Mouse (Mus musculus) heart, embryonic 15.5 days (tissue): ENCODE data around the gene Tspyl3. TPM values are rescaled to one million over a fixed set of nuclear protein-coding genes. Genes with fewer than 3 reads are reported as not detected.
A peak's percentile ranks its signal among the peaks of the same experiment; 100 is the strongest.

Experiments
- ATAC-seq: fragments of 200-750 bp; cut with Nextera tagmentation; replicated peaks from 2 replicates; pipeline ENCODE4 v1.8.0; 2017; ENCODE audit warnings: low read depth, moderate TSS enrichment; ENCODE audit not compliant: insufficient number of reproducible peaks, insufficient read depth, low FRiP score
- H3K27ac ChIP-seq: fragments of 300-500 bp; sonication (generic); 2 replicates; pipeline ENCODE4 v1.5.1; 2015; ENCODE audit warnings: mild to moderate bottlenecking, inconsistent platforms
- H3K27me3 ChIP-seq: fragments of 300-500 bp; sonication (generic); 2 replicates; pipeline ENCODE4 v1.6.1; 2015; ENCODE audit warnings: inconsistent platforms
- H3K36me3 ChIP-seq: fragments of 300-500 bp; sonication (generic); 2 replicates; pipeline ENCODE4 v1.6.1; 2015; ENCODE audit warnings: mild to moderate bottlenecking, inconsistent platforms
- H3K4me1 ChIP-seq: fragments of 300-500 bp; sonication (generic); replicated peaks from 2 replicates; pipeline ENCODE4 v1.6.1; 2015; ENCODE audit warnings: inconsistent platforms
- H3K4me2 ChIP-seq: fragments of 300-500 bp; sonication (generic); 2 replicates; pipeline ENCODE4 v1.6.1; 2015; ENCODE audit warnings: inconsistent platforms, mild to moderate bottlenecking, moderate library complexity
- H3K4me3 ChIP-seq: fragments of 300-500 bp; sonication (generic); 2 replicates; pipeline ENCODE4 v1.5.1; 2015; ENCODE audit warnings: mild to moderate bottlenecking, inconsistent platforms
- H3K9ac ChIP-seq: fragments of 300-500 bp; sonication (generic); 2 replicates; pipeline ENCODE4 v1.6.1; 2015; ENCODE audit warnings: mild to moderate bottlenecking, inconsistent platforms
- H3K9me3 ChIP-seq: fragments of 300-500 bp; sonication (generic); replicated peaks from 2 replicates; pipeline ENCODE4 v1.6.1; 2016; ENCODE audit warnings: inconsistent platforms
- WGBS: fragments of 180-500 bp; shearing (Covaris S2); methylation state at CpG from one replicate; pipeline ENCODE4 v1.1.7; 2015; ENCODE audit warnings: mixed read lengths; 5-methylcytosine and 5-hydroxymethylcytosine counted together
- polyA plus RNA-seq: library from polyadenylated mRNA; unstranded; fragments of >200 nt; fragmentation: Nextera tagmentation; extraction: Ambion mirVana; gene quantifications from 2 replicates; pipeline ENCODE4 v1.2.1, GENCODE M21; 2015

The Tspyl3 gene
- polyA plus RNA-seq, 1 experiment from 2014 or later = 4.3 TPM

DNA sequence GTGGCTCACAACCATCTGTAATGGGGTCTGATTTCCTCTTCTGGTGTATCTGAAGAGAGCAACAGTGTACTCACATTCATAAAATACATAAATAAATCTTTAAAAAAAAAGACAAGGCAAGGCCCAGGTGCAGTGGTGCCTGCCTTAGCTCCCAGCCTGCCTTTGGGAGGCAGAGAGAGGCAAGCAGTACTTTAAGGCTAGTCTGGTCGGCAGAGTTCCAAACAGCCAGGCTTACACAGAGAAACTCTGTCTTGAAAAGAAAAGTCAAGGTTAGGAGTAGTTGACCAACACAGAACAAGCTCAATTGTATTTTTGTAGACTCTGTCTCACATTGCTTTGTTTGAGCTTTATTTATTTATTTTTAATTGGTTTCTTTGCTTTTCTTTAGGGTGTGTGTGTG is 22.5 kb downstream of the Tspyl3 start:
- Histone ChIP-seq H3K9ac (no peak overlapping the region), H3K36me3 (peaks cover 69% of the 10 kb centered on the region), H3K4me2 (no peak overlapping the region), H3K27ac (no peak overlapping the region), H3K9me3 (no peaks in the 10 kb centered on the region), H3K4me1 (peaks cover 8% of the 10 kb centered on the region), H3K27me3 (no peaks in the 10 kb centered on the region), H3K4me3 (no peak overlapping the region)
- no peak for ATAC-seq
- 82% methylated on average over 1 of the region's 1 CpGs for WGBS

DNA sequence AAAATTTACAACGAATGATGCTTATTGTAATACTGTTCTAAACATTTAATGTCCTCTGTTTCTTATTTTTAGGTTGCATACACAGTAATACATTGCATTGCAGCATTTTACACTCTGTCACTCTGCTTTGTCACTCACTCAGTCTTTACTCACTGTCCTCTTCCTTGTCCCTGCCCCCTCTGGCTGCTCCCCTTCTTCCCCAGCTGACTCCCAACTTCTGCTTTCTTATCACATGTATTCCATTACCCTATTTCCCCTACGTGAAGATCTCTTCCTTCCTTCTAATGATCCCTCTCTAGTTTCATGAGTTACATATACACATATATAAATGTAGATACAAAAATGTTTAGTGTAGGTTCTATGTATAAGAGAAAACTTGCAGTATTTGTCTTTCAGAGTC is 26.1 kb downstream of the Tspyl3 start:
- H3K36me3 ChIP-seq = peaks cover 70% of the 10 kb centered on the region
- WGBS = 75% methylated on average over 2 of the region's 2 CpGs

DNA sequence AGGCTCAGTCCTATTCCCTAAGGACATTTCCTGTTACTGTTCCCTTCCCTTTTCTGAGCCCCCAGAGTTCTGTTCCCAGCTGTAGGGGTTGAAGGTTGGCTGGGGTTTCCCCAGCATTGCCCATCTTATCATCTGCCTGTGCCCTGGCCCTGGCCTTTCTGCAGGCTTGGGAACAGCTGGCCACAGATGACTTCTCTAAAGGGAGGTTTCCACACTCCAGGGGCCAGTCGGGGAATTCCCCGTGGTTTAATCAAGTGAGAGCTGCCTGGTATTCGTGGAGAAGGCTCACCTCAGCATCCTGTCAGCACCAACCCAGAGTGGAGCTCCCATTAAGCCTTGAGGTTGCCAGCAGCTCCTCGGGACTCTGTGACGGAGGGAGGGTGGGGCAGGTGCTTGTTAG is 26.8 kb downstream of the Tspyl3 start:
- Histone ChIP-seq H3K4me2 (no peak overlapping the region), H3K4me1 (peaks cover 8% of the 10 kb centered on the region), H3K27me3 (no peaks in the 10 kb centered on the region), H3K9me3 (no peaks in the 10 kb centered on the region), H3K36me3 (peaks cover 73% of the 10 kb centered on the region), H3K27ac (no peak overlapping the region), H3K4me3 (no peak overlapping the region), H3K9ac (no peak overlapping the region)
- peak; percentile 50; the same call in 1 of the 2 replicates for ATAC-seq
- 29% methylated on average over 5 of the region's 5 CpGs for WGBS

More for the DNA sequence above, 26.1 kb downstream of the Tspyl3 start:
- Histone ChIP-seq H3K27me3 (no peaks in the 10 kb centered on the region), H3K4me3 (no peak overlapping the region), H3K27ac (no peak overlapping the region), H3K4me1 (peaks cover 8% of the 10 kb centered on the region), H3K9ac (no peak overlapping the region), H3K9me3 (no peaks in the 10 kb centered on the region), H3K4me2 (no peak overlapping the region)
- ATAC-seq = no peak

DNA sequence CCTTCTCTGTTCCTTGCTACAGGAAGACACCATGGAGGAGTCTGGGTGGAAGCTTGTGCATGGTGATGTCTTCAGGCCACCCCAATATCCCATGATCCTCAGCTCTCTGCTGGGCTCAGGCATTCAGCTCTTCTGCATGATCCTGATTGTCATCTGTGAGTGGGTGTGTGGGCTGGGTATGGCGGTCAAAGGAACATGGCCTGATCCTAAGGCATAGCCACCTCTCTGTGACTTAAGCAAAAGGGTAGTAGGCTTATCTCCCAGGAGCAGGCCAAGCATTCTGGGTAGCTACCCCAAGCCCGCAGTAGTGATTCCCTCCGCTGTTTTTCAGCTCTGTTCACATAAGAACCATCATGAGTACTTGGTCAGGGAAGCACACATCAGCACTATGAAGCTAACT is 31.0 kb downstream of the Tspyl3 start:
- no peak for ATAC-seq
- Histone ChIP-seq H3K27ac (no peak overlapping the region), H3K4me1 (peaks cover 8% of the 10 kb centered on the region), H3K4me2 (no peak overlapping the region), H3K9me3 (no peaks in the 10 kb centered on the region), H3K36me3 (peaks cover 81% of the 10 kb centered on the region), H3K4me3 (no peak overlapping the region), H3K27me3 (no peaks in the 10 kb centered on the region), H3K9ac (no peak overlapping the region)
- WGBS = 91% methylated on average over 3 of the region's 3 CpGs

DNA sequence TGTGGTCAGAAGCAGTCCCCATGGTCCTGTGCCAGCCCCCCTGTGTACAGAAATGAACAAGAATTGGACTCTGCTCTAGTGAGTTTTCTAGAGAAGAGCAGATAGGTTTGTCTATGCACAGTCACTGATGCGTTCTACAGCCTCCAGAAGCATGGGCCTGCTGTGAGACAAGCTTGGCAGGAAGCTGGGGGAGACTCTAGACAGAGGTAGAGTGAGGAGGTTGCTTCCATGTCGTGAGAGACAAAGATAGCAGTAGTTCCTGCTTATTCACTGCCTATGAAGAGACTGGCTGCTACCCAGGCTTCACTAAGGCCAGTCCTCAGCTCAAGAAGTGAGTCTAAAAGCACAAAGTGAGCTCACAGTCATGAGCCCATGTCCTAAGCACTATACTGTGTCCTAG is 34.0 kb downstream of the Tspyl3 start:
- WGBS = 69% methylated on average over 2 of the region's 2 CpGs
- Histone ChIP-seq H3K4me2 (no peak overlapping the region), H3K4me1 (peaks cover 6% of the 10 kb centered on the region), H3K27ac (no peak overlapping the region), H3K27me3 (no peaks in the 10 kb centered on the region), H3K36me3 (peaks cover 85% of the 10 kb centered on the region), H3K4me3 (no peak overlapping the region), H3K9me3 (no peaks in the 10 kb centered on the region), H3K9ac (no peak overlapping the region)
- no peak for ATAC-seq

DNA sequence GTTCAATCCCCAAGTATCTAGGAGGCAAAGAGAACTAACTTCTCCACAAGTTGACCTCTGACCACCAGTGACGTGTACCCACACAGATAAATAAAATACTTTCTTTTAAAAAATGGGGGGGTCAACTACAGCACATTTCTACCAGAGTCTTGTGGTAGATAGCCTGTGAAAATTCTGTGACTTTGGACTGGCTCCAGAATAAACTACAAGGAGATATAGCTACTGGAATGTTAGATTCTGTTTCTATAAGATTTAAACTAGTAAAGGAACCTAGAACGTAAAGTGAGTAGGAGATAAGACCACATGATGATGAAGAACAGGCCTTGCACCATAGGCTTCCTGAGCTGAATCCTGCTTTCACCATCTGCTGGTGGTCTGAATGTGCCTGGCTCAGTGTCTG is 37.4 kb downstream of the Tspyl3 start:
- 56% methylated on average over 2 of the region's 2 CpGs for WGBS
- Histone ChIP-seq H3K27ac (no peak overlapping the region), H3K4me1 (peaks cover 15% of the 10 kb centered on the region), H3K36me3 (peaks cover 82% of the 10 kb centered on the region), H3K4me2 (no peak overlapping the region), H3K27me3 (no peaks in the 10 kb centered on the region), H3K9me3 (no peaks in the 10 kb centered on the region), H3K4me3 (no peak overlapping the region), H3K9ac (no peak overlapping the region)
- no peak for ATAC-seq

DNA sequence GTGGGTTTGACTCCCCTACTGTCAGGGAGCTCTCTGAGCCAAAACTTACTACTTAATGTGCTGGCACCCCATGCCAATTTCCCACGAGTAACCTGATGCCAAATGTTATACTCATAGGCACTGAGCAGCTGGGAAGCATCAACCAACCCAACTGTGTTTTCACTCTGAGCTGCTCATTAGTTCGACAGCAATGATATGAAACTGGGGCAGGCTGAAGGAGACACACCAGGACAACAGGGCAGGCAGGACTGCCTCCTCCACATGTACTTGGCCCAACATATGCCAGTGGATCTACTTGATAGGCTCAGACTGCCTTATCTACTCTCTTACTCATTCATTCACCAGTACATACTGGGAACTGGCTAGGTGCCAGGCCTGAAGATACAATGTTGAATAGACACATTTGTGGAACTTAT is 39.1 kb downstream of the Tspyl3 start:
- Histone ChIP-seq H3K27ac (no peak overlapping the region), H3K36me3 (peaks cover 79% of the 10 kb centered on the region), H3K4me3 (no peak overlapping the region), H3K9ac (no peak overlapping the region), H3K27me3 (no peaks in the 10 kb centered on the region), H3K4me1 (peaks cover 15% of the 10 kb centered on the region), H3K4me2 (no peak overlapping the region), H3K9me3 (no peaks in the 10 kb centered on the region)
- 27% methylated on average over 2 of the region's 2 CpGs for WGBS
- ATAC-seq = peak; percentile 50

DNA sequence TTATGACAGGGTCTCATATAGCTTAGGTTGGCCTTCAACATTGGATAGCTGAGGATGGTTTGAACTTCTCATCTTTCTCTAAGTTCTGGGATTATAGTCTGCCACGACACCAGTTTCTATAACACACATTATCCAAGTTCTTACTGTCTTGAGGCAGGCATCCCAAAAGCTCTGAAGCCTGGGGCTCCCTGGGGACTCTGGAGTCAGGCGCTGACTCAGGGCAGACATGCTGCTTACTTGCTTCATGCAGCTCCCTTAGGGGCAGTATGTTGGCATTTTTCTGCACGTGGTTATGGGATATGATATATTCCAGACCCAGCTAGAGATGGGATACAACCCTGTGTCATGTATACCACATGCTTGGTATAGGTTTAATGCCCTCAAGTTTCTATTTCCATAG is 45.3 kb downstream of the Tspyl3 start:
- Histone ChIP-seq H3K9me3 (no peaks in the 10 kb centered on the region), H3K4me1 (no peaks in the 10 kb centered on the region), H3K9ac (no peak overlapping the region), H3K4me3 (no peak overlapping the region), H3K36me3 (peaks cover 38% of the 10 kb centered on the region), H3K27me3 (no peaks in the 10 kb centered on the region), H3K27ac (no peak overlapping the region), H3K4me2 (no peak overlapping the region)
- 82% methylated on average over 3 of the region's 3 CpGs for WGBS
- ATAC-seq = no peak

DNA sequence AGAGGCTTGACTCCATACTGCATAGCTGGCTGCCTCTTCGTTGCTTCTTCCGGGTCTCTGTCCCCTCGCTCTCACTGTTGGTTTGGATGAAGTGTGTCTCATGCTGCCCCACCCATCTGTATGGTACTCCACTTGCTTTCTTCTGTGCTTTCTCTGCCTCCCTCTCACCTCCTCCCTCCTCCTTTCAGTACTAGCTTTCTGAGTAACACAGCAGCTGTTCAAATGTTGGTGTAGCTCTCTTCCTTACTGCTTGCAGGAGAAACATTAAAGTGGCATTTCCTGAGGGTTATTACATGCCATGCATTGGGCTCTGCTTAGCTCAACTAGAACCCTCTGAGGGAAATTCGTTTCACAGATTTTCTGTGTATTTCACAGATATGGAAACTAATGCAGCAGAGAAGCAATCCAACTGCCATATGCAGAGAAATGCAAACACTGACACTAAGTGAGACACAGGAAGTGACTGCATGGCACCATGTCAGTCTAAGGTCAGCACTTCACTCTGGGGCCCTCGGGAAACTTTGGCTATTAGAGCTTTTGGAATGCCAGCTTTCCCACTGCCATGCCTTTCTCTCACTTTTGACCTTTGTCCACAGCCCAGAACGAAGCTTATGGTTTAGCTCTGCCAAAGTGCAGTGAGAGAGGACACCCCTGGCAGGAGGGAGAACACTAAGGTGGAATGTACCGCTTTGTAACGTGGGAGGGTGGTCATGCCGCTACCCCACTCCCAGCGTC is 45.9 kb downstream of the Tspyl3 start:
- no peak for ATAC-seq
- Histone ChIP-seq H3K4me3 (no peak overlapping the region), H3K4me1 (no peaks in the 10 kb centered on the region), H3K36me3 (peaks cover 33% of the 10 kb centered on the region), H3K9me3 (no peaks in the 10 kb centered on the region), H3K4me2 (no peak overlapping the region), H3K27ac (no peak overlapping the region), H3K9ac (no peak overlapping the region; the same call in 1 of the 2 replicates), H3K27me3 (no peaks in the 10 kb centered on the region)
- WGBS = 76% methylated on average over 10 of the region's 10 CpGs

DNA sequence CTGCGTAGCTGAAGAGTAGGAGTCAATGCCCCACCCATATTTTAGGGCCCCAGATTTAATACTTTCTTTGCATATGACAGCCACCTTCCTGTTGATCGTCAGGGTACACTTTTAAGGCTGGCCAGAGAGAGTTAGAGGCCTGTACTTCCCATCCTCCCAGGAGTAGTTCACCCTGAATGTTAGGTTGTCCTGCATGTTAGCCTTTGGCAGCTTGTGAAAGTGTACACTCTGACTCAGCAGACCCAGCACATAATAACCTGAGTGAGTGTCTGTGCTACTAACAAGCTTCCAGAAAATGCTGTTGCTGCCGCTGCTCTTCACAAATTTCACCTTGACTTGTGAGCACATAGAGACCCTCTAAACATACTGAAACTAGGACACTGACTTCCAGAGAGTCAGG is 48.1 kb downstream of the Tspyl3 start:
- ATAC-seq = no peak
- H3K4me3 ChIP-seq = no peak overlapping the region
- peaks cover 17% of the 10 kb centered on the region for H3K36me3 ChIP-seq
- no peaks in the 10 kb centered on the region for H3K4me1 ChIP-seq
- H3K4me2 ChIP-seq = no peak overlapping the region
- H3K27ac ChIP-seq = no peak overlapping the region
- WGBS = 93% methylated on average over 3 of the region's 3 CpGs
- no peaks in the 10 kb centered on the region for H3K27me3 ChIP-seq
- no peaks in the 10 kb centered on the region for H3K9me3 ChIP-seq
- H3K9ac ChIP-seq = no peak overlapping the region

DNA sequence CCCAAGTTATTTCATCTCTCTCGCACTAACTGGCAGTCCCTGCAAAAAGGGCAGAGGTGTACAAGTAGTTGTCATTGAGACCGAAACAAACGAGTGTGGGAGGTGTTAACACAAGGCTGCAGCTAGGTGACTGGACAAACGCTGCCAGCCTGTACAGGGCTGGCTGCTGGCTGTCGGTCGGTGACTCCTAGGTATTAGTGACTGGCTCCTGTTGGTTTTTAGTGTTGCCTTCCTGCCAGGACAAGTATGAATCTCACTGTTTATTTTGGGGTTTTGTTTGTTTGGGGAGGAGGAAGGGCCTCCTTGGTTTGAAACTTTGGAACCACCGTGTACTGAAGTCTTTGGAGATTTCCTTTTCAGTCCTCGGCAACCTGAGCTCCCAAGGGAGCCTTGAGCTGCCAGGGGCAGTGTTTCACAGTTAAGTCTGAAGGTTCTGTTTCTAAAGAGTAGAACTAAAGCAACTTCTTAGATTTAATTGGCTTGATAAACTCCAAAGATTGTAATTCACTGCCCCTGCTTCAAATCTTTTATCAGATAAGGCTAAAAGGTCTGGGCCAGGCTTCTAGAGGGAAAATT is 49.2 kb downstream of the Tspyl3 start:
- Histone ChIP-seq H3K9ac (no peak overlapping the region), H3K4me2 (no peak overlapping the region), H3K4me3 (no peak overlapping the region), H3K4me1 (no peaks in the 10 kb centered on the region), H3K36me3 (peaks cover 10% of the 10 kb centered on the region; the same call in 1 of the 2 replicates), H3K27me3 (no peaks in the 10 kb centered on the region), H3K27ac (no peak overlapping the region), H3K9me3 (no peaks in the 10 kb centered on the region)
- ATAC-seq = no peak
- WGBS = 49% methylated on average over 8 of the region's 8 CpGs
